ENCODE assay signal across 8 mouse cellular contexts in the genomic region with DNA sequence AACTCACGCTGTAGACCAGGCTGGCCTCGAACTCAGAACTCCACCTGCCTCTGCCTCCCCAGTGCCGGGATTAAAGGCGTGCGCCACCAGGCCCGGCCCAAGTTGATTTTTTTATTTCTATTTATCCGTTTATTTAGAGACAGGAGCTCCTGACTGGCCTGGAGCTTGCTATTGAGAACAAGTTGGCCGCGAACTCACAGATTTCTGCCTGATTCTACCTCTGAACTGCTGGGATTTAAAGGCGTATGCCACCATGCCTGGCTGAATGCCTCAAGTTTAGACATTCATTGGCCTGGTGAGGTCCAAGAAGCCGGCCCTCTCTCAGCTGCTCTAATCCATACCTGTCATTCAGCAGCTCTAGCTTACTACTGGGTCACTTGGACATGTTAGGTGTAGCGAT. TPM values are rescaled to one million over a fixed set of nuclear protein-coding genes. Genes with fewer than 3 reads are reported as not detected.
DNase-seq lines count a peak whose midpoint lies in the region; ATAC-seq and TF ChIP-seq lines count a peak whose summit lies in the region.

No protein-coding gene starts in this region.

- peak overlapping the region; percentile 73 for H3K4me3 ChIP-seq in G1E (ENCODE audit: low read depth, low read length)
- no peak overlapping the region for H3K4me3 ChIP-seq in forebrain, embryonic 16.5 days (replicated peaks; ENCODE audit: low read length)
- H3K4me3 ChIP-seq in liver, embryonic 15.5 days (replicated peaks) = peak overlapping the region; percentile 58
- H3K4me3 ChIP-seq in thymus, adult 2 months (ENCODE audit: control insufficient read depth, insufficient read depth, low read length) = no peak overlapping the region

- H3K9ac ChIP-seq in forebrain, embryonic 16.5 days (replicated peaks; ENCODE audit: low read depth, low read length) = no peak overlapping the region
- H3K9ac ChIP-seq in liver, embryonic 15.5 days = 0 out of 2 replicates have a peak overlapping the region, but pooled peaks have one; percentile 8

- 64% methylated on average over 12 of the region's 12 CpGs for WGBS in forebrain, embryonic 16.5 days
- WGBS in liver, embryonic 15.5 days (ENCODE audit: insufficient replicate concordance) = 50% methylated on average over 12 of the region's 12 CpGs
- 84% methylated on average over 12 of the region's 12 CpGs for WGBS in thymus, adult 2 months

- DNase-seq in kidney, adult 9 months = peak; percentile 47
- no peak for DNase-seq in kidney, postnatal 4 days
- no peak for DNase-seq in G1E (ENCODE audit: low spot score)
- no peak for DNase-seq in thymus, adult 2 months
- DNase-seq in layer of hippocampus, adult 9-11 months = no peak

- TF ChIP-seq CTCF in G1E (IDR thresholded peaks at IDR 0.05; ENCODE audit: low read depth, low read length) = no peak
- TF ChIP-seq CTCF in thymus, adult 2 months (IDR thresholded peaks at IDR 0.05; ENCODE audit: borderline replicate concordance, control insufficient read depth, extremely low read depth, insufficient read depth, low read length, poor library complexity) = no peak

- no peak for ATAC-seq in G1E (ENCODE audit: extremely low read depth, insufficient number of reproducible peaks, low FRiP score, poor library complexity, severe bottlenecking)
- no peak for ATAC-seq in forebrain, embryonic 16.5 days
- no peak for ATAC-seq in liver, embryonic 15.5 days (ENCODE audit: insufficient read depth)
- no peak for ATAC-seq in activated CD4-positive, CD25-positive, alpha-beta regulatory T cell, adult 4 months

- no peaks in the 10 kb centered on the region for H3K27me3 ChIP-seq in G1E (ENCODE audit: insufficient read depth, low read length)
- no peaks in the 10 kb centered on the region for H3K27me3 ChIP-seq in forebrain, embryonic 16.5 days (replicated peaks; ENCODE audit: control insufficient read depth, insufficient read depth, low read length)
- H3K27me3 ChIP-seq in liver, embryonic 15.5 days = no peaks in the 10 kb centered on the region
- no peaks in the 10 kb centered on the region for H3K27me3 ChIP-seq in thymus, adult 2 months (ENCODE audit: control insufficient read depth, insufficient read depth, low read length)

- no peaks in the 10 kb centered on the region for H3K9me3 ChIP-seq in G1E (replicated peaks)
- H3K9me3 ChIP-seq in forebrain, embryonic 16.5 days (ENCODE audit: control insufficient read depth, low read length) = no peaks in the 10 kb centered on the region
- H3K9me3 ChIP-seq in liver, embryonic 15.5 days (replicated peaks) = no peaks in the 10 kb centered on the region

- no peak for TF ChIP-seq POLR2A in thymus, adult 2 months (IDR thresholded peaks at IDR 0.05; ENCODE audit: control insufficient read depth, extremely low read depth, insufficient read depth, low read length, poor library complexity)

- peaks cover 75% of the 10 kb centered on the region for H3K4me1 ChIP-seq in G1E (ENCODE audit: insufficient read depth, low read depth, low read length)
- peaks cover 43% of the 10 kb centered on the region for H3K4me1 ChIP-seq in forebrain, embryonic 16.5 days (replicated peaks; ENCODE audit: control insufficient read depth, insufficient read depth, low read length)
- peaks cover 84% of the 10 kb centered on the region for H3K4me1 ChIP-seq in liver, embryonic 15.5 days (replicated peaks)
- H3K4me1 ChIP-seq in thymus, adult 2 months (replicated peaks; ENCODE audit: control insufficient read depth, insufficient read depth, low read length) = peaks cover 39% of the 10 kb centered on the region

- peaks cover 45% of the 10 kb centered on the region for H3K36me3 ChIP-seq in G1E (replicated peaks)
- H3K36me3 ChIP-seq in forebrain, embryonic 16.5 days (ENCODE audit: control insufficient read depth, insufficient read depth) = no peaks in the 10 kb centered on the region
- peaks cover 22% of the 10 kb centered on the region for H3K36me3 ChIP-seq in liver, embryonic 15.5 days (replicated peaks)
- H3K36me3 ChIP-seq in thymus, adult 2 months (ENCODE audit: control insufficient read depth, insufficient read depth, low read length) = peaks cover 4% of the 10 kb centered on the region; the same call in 1 of the 2 replicates

- no peak overlapping the region for H3K27ac ChIP-seq in forebrain, embryonic 16.5 days (ENCODE audit: low read length)
- H3K27ac ChIP-seq in liver, embryonic 15.5 days (replicated peaks) = peak overlapping the region; percentile 91
- no peak overlapping the region for H3K27ac ChIP-seq in thymus, adult 2 months (ENCODE audit: control insufficient read depth, insufficient read depth, low read length)

- H3K4me2 ChIP-seq in forebrain, embryonic 16.5 days (ENCODE audit: low read length) = peak overlapping the region; percentile 88
- H3K4me2 ChIP-seq in liver, embryonic 15.5 days = peak overlapping the region; percentile 89

RNA-seq across cellular contexts. Expression of gene Dazap1, which starts 0.9 kb away (rescaled TPM):
- 191 and 194 TPM in 2 replicates for total RNA-seq in G1E (2014; fragmentation: Nextera tagmentation)
- total RNA-seq in G1E (2017) = 136 and 151 TPM in 2 replicates
- polyA plus RNA-seq in G1E (2012) = 533 and 565 TPM in 2 replicates
- 61.3 and 61.8 TPM in 2 replicates for polyA plus RNA-seq in forebrain, embryonic 16.5 days (2015; fragmentation: Nextera tagmentation; extraction: Ambion mirVana)
- polyA plus RNA-seq in liver, embryonic 15.5 days (2015; fragmentation: Nextera tagmentation; extraction: Ambion mirVana) = 26.0 and 27.2 TPM in 2 replicates
- polyA plus RNA-seq in activated CD4-positive, CD25-positive, alpha-beta regulatory T cell, adult 4 months (2017; shearing (Covaris generic)) = 10 to 100 TPM; 15.4 to 19.6 TPM
- 134 and 166 TPM in 2 replicates for polyA plus RNA-seq in thymus, adult 2 months (2012; rRNA removed)

RNA-seq across cellular contexts. Expression of gene Gamt, which starts 1.4 kb away (rescaled TPM):
- not detected in 2 replicates for total RNA-seq in G1E (2014; fragmentation: Nextera tagmentation)
- 0.17 TPM in 1 of 2 replicates, not detected in the other for total RNA-seq in G1E (2017)
- polyA plus RNA-seq in G1E (2012) = 0.18 TPM in 1 of 2 replicates, not detected in the other
- 22.7 and 24.6 TPM in 2 replicates for polyA plus RNA-seq in forebrain, embryonic 16.5 days (2015; fragmentation: Nextera tagmentation; extraction: Ambion mirVana)
- polyA plus RNA-seq in liver, embryonic 15.5 days (2015; fragmentation: Nextera tagmentation; extraction: Ambion mirVana) = 112 and 138 TPM in 2 replicates
- polyA plus RNA-seq in activated CD4-positive, CD25-positive, alpha-beta regulatory T cell, adult 4 months (2017; shearing (Covaris generic)) = under 1 TPM in 1 of 2 experiments, not detected in 1; 0.34 TPM
- polyA plus RNA-seq in thymus, adult 2 months (2012; rRNA removed) = 6.0 and 6.4 TPM in 2 replicates

RNA-seq across cellular contexts. Expression of gene Ndufs7, which starts 13.2 kb away (rescaled TPM):
- total RNA-seq in G1E (2014; fragmentation: Nextera tagmentation) (246 and 251 TPM in 2 replicates), G1E (2017) (152 and 156 TPM in 2 replicates)
- 222 and 257 TPM in 2 replicates for polyA plus RNA-seq in G1E (2012)
- polyA plus RNA-seq in forebrain, embryonic 16.5 days (2015; fragmentation: Nextera tagmentation; extraction: Ambion mirVana) = 236 and 272 TPM in 2 replicates
- 228 and 236 TPM in 2 replicates for polyA plus RNA-seq in liver, embryonic 15.5 days (2015; fragmentation: Nextera tagmentation; extraction: Ambion mirVana)
- polyA plus RNA-seq in activated CD4-positive, CD25-positive, alpha-beta regulatory T cell, adult 4 months (2017; shearing (Covaris generic)) = 100 to 1,000 TPM; 205 to 250 TPM
- polyA plus RNA-seq in thymus, adult 2 months (2012; rRNA removed) = 531 and 647 TPM in 2 replicates

RNA-seq across cellular contexts. Expression of gene Rps15, which starts 30.1 kb away (rescaled TPM):
- 2,952 and 3,110 TPM in 2 replicates for total RNA-seq in G1E (2014; fragmentation: Nextera tagmentation)
- 3,218 and 3,548 TPM in 2 replicates for total RNA-seq in G1E (2017)
- 11,196 and 11,583 TPM in 2 replicates for polyA plus RNA-seq in G1E (2012)
- 531 and 538 TPM in 2 replicates for polyA plus RNA-seq in forebrain, embryonic 16.5 days (2015; fragmentation: Nextera tagmentation; extraction: Ambion mirVana)
- polyA plus RNA-seq in liver, embryonic 15.5 days (2015; fragmentation: Nextera tagmentation; extraction: Ambion mirVana) = 501 and 527 TPM in 2 replicates
- polyA plus RNA-seq in activated CD4-positive, CD25-positive, alpha-beta regulatory T cell, adult 4 months (2017; shearing (Covaris generic)) = 1,000 to 10,000 TPM; 1,256 to 1,612 TPM
- 2,172 and 2,371 TPM in 2 replicates for polyA plus RNA-seq in thymus, adult 2 months (2012; rRNA removed)

RNA-seq across cellular contexts. Expression of gene Apc2, which starts 33.6 kb away (rescaled TPM):
- total RNA-seq in G1E (2014; fragmentation: Nextera tagmentation) (0.10 and 0.23 TPM in 2 replicates), G1E (2017) (0.06 and 0.11 TPM in 2 replicates)
- 0.02 and 0.04 TPM in 2 replicates for polyA plus RNA-seq in G1E (2012)
- polyA plus RNA-seq in forebrain, embryonic 16.5 days (2015; fragmentation: Nextera tagmentation; extraction: Ambion mirVana) = 222 and 234 TPM in 2 replicates
- polyA plus RNA-seq in liver, embryonic 15.5 days (2015; fragmentation: Nextera tagmentation; extraction: Ambion mirVana) = 0.09 and 0.12 TPM in 2 replicates
- under 1 TPM in 1 of 2 experiments, not detected in 1; 0.82 TPM for polyA plus RNA-seq in activated CD4-positive, CD25-positive, alpha-beta regulatory T cell, adult 4 months (2017; shearing (Covaris generic))
- 0.40 and 0.57 TPM in 2 replicates for polyA plus RNA-seq in thymus, adult 2 months (2012; rRNA removed)

Comparison
In these comparisons a context has a peak if more than half of its experiments do, and no peak if none do; other contexts are left out.
1. H3K4me3 ChIP-seq: peak in G1E (single experiment) and liver, embryonic 15.5 days (single experiment); none in forebrain, embryonic 16.5 days (single experiment) and thymus, adult 2 months (single experiment).